Mouse (Mus musculus): ENCODE data around the gene Pms2. TPM values are rescaled to one million over a fixed set of nuclear protein-coding genes. Genes with fewer than 3 reads are reported as not detected.

Gene Pms2
- polyA plus RNA-seq, 1 experiment from 2014 or later, result 30.7 TPM

DNA sequence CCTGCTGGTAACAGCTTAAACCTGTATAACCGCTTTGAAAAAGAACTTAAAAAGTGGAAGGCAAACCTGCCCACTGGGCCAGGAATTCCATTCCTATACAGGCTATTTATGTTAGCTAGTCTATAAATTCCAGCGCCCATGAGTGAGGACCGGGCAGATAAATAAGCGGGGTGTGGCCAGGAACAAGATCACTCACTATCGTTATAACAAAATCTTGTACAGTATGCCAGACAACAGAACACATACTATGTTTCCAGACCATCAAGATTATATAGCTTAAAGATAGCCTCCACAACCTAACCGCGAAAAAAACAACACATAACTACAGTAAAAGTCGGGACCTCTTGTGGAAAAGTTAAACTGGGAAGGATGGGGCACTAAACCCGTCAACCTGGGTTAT is 838 bp upstream of the Pms2 start:
- peak overlapping the region; percentile 53 for H3K4me3 ChIP-seq
- no peak; the same call in 1 of the 2 replicates for ATAC-seq (replicated peaks)
- H3K27ac ChIP-seq (replicated peaks), result peak overlapping the region; percentile 91
- H3K4me2 ChIP-seq (replicated peaks), result peak overlapping the region; percentile 63
- no peaks in the 10 kb centered on the region for H3K9me3 ChIP-seq
- peaks cover 21% of the 10 kb centered on the region for H3K36me3 ChIP-seq
- H3K4me1 ChIP-seq, result peaks cover 23% of the 10 kb centered on the region
- 2% methylated on average over 9 of the region's 9 CpGs for WGBS
- H3K27me3 ChIP-seq, result no peaks in the 10 kb centered on the region
- peak overlapping the region; percentile 63 for H3K9ac ChIP-seq (replicated peaks)

DNA sequence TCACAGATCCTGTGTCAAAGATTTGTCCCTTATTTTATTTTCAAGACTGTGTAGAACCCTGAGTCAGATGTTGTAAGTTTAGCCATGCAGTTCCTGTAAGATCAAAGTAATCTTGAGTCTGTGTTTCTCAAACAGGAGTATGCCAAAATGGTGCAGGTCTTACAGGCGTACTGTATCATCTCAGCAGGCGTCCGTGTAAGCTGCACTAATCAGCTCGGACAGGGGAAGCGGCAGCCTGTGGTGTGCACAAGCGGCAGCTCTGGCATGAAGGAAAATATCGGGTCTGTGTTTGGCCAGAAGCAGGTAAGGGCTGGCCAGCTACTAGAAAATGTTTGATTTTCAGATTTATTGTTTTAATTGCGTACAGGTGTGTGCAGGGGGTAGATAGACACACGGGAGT is 6.5 kb downstream of the Pms2 start:
- H3K4me3 ChIP-seq, result no peak overlapping the region
- H3K27ac ChIP-seq (replicated peaks), result no peak overlapping the region
- no peak overlapping the region for H3K4me2 ChIP-seq (replicated peaks)
- H3K36me3 ChIP-seq, result peaks cover 53% of the 10 kb centered on the region
- H3K27me3 ChIP-seq, result no peaks in the 10 kb centered on the region
- ATAC-seq (replicated peaks), result no peak
- peaks cover under 1% of the 10 kb centered on the region for H3K4me1 ChIP-seq
- H3K9me3 ChIP-seq, result no peaks in the 10 kb centered on the region
- 90% methylated on average over 9 of the region's 9 CpGs for WGBS
- no peak overlapping the region for H3K9ac ChIP-seq (replicated peaks)

DNA sequence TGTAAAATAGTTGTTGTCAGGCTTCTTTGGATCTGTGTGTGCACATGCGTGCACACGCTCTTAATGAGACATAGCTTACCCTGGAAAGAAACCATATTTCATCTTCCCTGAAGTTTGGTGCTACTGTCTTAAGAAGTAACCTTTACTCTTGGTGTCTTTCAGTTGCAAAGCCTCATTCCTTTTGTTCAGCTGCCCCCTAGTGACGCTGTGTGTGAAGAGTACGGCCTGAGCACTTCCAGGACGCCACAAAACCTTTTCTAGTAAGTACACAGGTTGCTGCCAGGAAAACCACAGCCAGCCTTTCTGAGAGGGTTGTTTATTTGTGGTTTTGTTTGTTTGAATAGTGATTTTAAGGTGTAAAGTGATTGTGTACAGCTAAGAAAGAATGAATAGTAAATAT is 7.7 kb downstream of the Pms2 start:
- no peak for ATAC-seq (replicated peaks)
- H3K4me2 ChIP-seq (replicated peaks), result no peak overlapping the region
- peaks cover 62% of the 10 kb centered on the region for H3K36me3 ChIP-seq
- no peak overlapping the region for H3K9ac ChIP-seq (replicated peaks)
- H3K9me3 ChIP-seq, result no peaks in the 10 kb centered on the region
- H3K4me3 ChIP-seq, result no peak overlapping the region
- no peaks in the 10 kb centered on the region for H3K4me1 ChIP-seq
- no peak overlapping the region for H3K27ac ChIP-seq (replicated peaks)
- H3K27me3 ChIP-seq, result no peaks in the 10 kb centered on the region
- 51% methylated on average over 5 of the region's 5 CpGs for WGBS

DNA sequence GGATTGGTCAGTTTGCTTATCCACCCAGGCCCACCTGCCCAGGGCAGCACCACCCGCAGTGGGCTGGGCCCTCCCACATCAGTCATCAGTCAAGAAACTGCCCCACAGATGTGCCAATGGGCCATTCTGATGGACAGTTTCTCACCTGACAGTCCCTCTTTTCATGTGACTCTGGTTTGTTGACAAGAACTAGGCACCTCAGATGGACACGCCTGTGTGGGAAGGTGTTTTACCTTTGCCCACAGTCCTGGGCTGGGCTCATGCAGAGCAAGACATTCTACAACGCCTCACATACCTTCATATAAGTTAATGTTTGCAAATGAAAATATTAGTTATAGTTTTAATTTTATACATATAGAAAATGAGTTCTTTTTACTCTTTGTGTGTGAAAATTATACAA is 8.4 kb downstream of the Pms2 start:
- H3K4me3 ChIP-seq, result no peak overlapping the region
- H3K4me1 ChIP-seq, result no peaks in the 10 kb centered on the region
- no peak overlapping the region for H3K9ac ChIP-seq (replicated peaks)
- no peak for ATAC-seq (replicated peaks)
- H3K36me3 ChIP-seq, result peaks cover 65% of the 10 kb centered on the region
- H3K27me3 ChIP-seq, result no peaks in the 10 kb centered on the region
- no peak overlapping the region for H3K27ac ChIP-seq (replicated peaks)
- WGBS, result 96% methylated on average over 3 of the region's 3 CpGs
- no peaks in the 10 kb centered on the region for H3K9me3 ChIP-seq
- no peak overlapping the region for H3K4me2 ChIP-seq (replicated peaks)

DNA sequence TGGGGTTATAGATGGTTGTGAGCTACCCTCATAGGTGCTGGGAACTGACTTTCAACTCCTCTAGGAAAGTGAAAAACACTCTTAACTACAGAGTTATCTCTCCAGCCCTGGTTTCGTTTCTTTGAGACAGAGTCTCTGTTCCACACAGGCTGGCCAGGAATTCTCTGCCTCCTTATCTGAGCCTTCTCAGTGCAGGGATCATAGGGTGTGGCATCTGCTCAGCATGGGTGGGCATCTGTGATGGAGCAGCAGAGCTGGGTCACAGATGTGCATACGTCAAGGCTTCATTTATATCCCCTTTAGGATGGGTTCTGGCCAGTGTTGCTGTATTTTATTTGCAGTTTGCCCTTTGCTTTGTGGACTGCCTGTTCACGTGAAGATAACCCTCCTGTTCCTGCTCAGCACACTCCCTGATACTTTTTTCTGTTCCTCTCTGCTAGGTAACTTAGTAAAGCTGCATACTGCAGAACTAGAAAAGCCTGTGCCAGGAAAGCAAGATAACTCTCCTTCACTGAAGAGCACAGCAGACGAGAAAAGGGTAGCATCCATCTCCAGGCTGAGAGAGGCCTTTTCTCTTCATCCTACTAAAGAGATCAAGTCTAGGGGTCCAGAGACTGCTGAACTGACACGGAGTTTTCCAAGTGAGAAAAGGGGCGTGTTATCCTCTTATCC is 15.2 kb downstream of the Pms2 start:
- H3K4me3 ChIP-seq, result no peak overlapping the region
- H3K4me2 ChIP-seq (replicated peaks), result no peak overlapping the region
- H3K9me3 ChIP-seq, result no peaks in the 10 kb centered on the region
- H3K9ac ChIP-seq (replicated peaks), result no peak overlapping the region
- 93% methylated on average over 6 of the region's 6 CpGs for WGBS
- no peak overlapping the region for H3K27ac ChIP-seq (replicated peaks)
- peaks cover 76% of the 10 kb centered on the region for H3K36me3 ChIP-seq
- ATAC-seq (replicated peaks), result no peak
- H3K27me3 ChIP-seq, result no peaks in the 10 kb centered on the region
- no peaks in the 10 kb centered on the region for H3K4me1 ChIP-seq

DNA sequence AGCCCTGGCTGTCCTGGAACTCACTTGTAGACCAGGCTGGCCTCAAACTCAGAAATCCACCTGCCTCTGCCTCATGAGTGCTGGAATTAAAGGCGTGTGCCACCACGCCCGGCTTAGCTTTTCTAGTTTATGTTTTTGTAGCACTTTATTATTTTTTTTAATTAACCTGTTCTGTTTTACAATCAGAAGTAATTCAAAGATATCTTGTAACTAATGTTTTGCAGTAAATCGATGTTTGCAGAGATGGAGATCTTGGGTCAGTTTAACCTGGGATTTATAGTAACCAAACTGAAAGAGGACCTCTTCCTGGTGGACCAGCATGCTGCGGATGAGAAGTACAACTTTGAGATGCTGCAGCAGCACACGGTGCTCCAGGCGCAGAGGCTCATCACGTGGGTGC is 18.1 kb downstream of the Pms2 start, which contains the start of gene Gm42421:
Gm42421 (plus strand) TSS at position 301 of the 400 bp plus-strand sequence.
- H3K4me1 ChIP-seq, result peaks cover 2% of the 10 kb centered on the region; the same call in 1 of the 2 replicates
- no peak within 1 kb of the TSS for H3K4me2 ChIP-seq (replicated peaks)
- no peak within 1 kb of the TSS for H3K9ac ChIP-seq (replicated peaks)
- 93% methylated on average over 8 of the region's 8 CpGs for WGBS
- H3K4me3 ChIP-seq, result no peak within 1 kb of the TSS
- no peaks in the 10 kb centered on the region for H3K9me3 ChIP-seq
- H3K27me3 ChIP-seq, result no peaks in the 10 kb centered on the region
- H3K36me3 ChIP-seq, result peaks cover 75% of the 10 kb centered on the region
- H3K27ac ChIP-seq (replicated peaks), result no peak within 1 kb of the TSS
- no peak for ATAC-seq (replicated peaks)

DNA sequence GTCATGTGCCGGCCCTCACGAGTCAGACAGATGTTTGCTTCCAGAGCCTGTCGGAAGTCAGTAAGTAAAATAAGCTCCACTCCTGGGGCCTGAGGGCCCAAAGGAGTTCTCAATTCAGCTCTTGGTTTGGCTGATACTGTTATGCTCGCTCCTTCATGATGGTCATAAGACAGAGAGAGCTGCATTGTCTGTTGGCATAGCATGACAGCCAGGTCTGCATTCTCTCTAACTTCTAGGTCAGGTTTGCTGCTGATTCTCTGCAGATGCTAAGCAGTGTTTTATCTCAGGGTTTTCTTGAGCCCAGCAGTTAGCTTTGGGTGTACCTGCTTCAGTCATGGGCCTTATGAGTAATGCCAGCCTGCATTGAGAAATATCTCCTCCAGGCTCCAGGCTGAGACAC is 19.5 kb downstream of the Pms2 start:
- Histone ChIP-seq H3K4me1 (peaks cover 3% of the 10 kb centered on the region; the same call in 1 of the 2 replicates), H3K36me3 (peaks cover 65% of the 10 kb centered on the region), H3K4me2 (replicated peaks) (no peak overlapping the region), H3K9ac (replicated peaks) (no peak overlapping the region), H3K4me3 (no peak overlapping the region), H3K9me3 (no peaks in the 10 kb centered on the region), H3K27me3 (no peaks in the 10 kb centered on the region), H3K27ac (replicated peaks) (no peak overlapping the region)
- 96% methylated on average over 4 of the region's 4 CpGs for WGBS
- no peak for ATAC-seq (replicated peaks)

DNA sequence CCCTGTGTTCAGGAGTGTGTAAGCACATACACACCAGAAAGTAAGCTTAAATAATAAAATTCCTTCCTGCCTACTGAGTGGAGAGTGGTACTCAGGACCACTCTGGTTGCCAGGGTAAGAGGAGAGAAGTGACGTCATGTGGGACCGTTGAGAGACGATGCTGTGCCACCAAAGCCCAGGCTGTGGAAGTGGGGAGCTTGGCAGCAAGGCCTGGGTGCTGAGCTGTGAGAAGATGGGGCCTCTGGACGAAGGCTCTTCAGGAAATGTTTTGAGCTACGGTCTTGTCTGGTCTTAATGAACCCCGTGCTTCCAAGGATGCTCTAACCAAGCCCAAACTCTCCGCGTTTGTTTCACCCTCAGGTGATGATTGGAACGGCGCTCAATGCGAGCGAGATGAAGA is 20.9 kb downstream of the Pms2 start:
- Histone ChIP-seq H3K27me3 (no peaks in the 10 kb centered on the region), H3K27ac (replicated peaks) (no peak overlapping the region), H3K9me3 (no peaks in the 10 kb centered on the region), H3K36me3 (peaks cover 51% of the 10 kb centered on the region), H3K4me1 (peaks cover 3% of the 10 kb centered on the region; the same call in 1 of the 2 replicates), H3K9ac (replicated peaks) (no peak overlapping the region), H3K4me2 (replicated peaks) (no peak overlapping the region), H3K4me3 (no peak overlapping the region)
- no peak for ATAC-seq (replicated peaks)
- WGBS, result 94% methylated on average over 12 of the region's 12 CpGs

DNA sequence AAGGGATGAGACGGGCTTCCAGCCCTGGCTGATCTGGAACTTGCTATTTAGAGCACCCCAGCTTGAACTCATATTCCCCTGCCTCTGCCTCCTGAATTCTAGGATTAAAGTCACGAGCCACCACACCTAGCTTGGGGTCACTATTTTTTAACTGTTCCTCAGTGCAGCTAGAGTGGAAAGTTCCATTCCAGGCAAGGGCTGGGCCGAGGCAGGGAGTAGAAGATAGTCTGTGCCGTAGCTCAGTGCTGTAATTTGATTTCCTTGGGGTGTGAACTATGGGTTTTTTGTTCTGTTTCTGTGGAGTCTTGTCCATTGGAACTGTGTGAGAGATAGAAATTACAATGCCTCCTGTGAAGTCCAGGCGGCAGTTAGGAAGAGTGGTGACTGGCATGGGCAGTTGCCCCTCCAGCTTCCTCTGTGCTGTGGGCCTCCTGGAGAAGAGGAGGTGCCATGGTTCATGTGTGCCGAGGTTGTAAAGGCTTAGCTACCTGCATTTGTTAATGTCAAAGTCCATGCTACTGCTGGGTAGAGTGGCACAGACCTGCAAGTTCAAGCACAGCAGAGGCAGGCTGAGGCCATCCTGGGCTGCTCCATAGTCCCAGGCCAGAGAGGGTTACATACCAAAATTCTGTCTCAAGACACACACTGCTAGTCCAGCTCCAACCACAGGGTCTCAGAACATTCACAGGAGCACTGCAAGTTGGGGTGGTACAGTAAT is 22.3 kb downstream of the Pms2 start:
- Histone ChIP-seq H3K27ac (replicated peaks) (no peak overlapping the region), H3K4me3 (no peak overlapping the region), H3K4me2 (replicated peaks) (no peak overlapping the region), H3K9me3 (no peaks in the 10 kb centered on the region), H3K36me3 (peaks cover 39% of the 10 kb centered on the region), H3K9ac (replicated peaks) (no peak overlapping the region), H3K27me3 (no peaks in the 10 kb centered on the region), H3K4me1 (peaks cover 3% of the 10 kb centered on the region; the same call in 1 of the 2 replicates)
- WGBS, result 83% methylated on average over 6 of the region's 6 CpGs
- no peak for ATAC-seq (replicated peaks)

DNA sequence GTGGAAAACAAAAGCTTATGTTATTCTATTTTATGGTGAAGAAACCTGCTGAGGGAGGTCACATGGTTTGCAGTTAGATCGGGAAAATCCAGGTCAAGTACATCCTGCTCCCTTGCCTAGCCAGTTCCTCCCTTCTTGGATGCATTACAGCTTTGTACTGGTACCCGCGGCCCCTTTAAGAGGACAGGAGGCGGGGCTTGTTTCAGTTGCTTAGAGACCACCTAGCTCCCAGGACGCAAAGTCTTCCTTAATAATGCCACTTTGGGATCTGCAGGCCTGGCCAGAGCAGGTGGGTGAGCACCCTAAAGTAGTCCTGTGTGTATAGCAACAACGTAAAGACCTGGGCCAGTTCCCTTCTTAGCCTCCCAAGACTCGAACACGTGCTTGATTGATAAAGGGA is 23.1 kb downstream of the Pms2 start, which contains the start of gene Rsph10b:
Rsph10b (plus strand) TSS at position 205 of the 400 bp plus-strand sequence.
- 12% methylated on average over 8 of the region's 8 CpGs for WGBS
- Histone ChIP-seq H3K9ac (replicated peaks) (no peak within 1 kb of the TSS), H3K27me3 (no peaks in the 10 kb centered on the region), H3K4me3 (peak within 1 kb of the TSS; percentile 7; the same call in 1 of the 2 replicates), H3K9me3 (no peaks in the 10 kb centered on the region), H3K27ac (replicated peaks) (no peak within 1 kb of the TSS), H3K4me1 (peaks cover 3% of the 10 kb centered on the region; the same call in 1 of the 2 replicates), H3K4me2 (replicated peaks) (peak within 1 kb of the TSS; percentile 12; the same call in 1 of the 2 replicates), H3K36me3 (peaks cover 39% of the 10 kb centered on the region)
- ATAC-seq (replicated peaks), result no peak

DNA sequence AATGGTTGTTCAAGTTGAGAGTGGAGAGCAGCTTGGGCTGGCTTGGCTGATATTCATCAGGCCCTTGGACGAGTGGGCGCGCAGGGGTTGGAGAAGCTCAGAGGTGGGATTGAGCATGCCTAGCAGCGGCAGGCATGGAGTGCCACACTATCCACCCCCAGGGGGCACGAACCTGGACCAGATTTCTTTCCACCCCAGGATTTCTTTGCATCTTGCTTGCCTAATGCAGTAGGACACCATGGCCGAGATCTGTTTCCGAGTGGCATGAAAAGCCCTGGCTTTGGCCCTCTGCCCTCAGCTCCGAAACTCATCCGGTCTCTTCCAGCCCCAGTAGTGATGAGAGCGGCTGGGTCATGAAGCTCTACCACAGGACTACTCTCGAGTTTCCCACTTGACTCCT is 23.6 kb downstream of the Pms2 start:
- no peaks in the 10 kb centered on the region for H3K9me3 ChIP-seq
- H3K4me2 ChIP-seq (replicated peaks), result 0 out of 2 replicates have a peak overlapping the region, but pooled peaks have one; percentile 12
- H3K36me3 ChIP-seq, result peaks cover 33% of the 10 kb centered on the region
- no peak overlapping the region for H3K27ac ChIP-seq (replicated peaks)
- no peaks in the 10 kb centered on the region for H3K27me3 ChIP-seq
- peaks cover 3% of the 10 kb centered on the region; the same call in 1 of the 2 replicates for H3K4me1 ChIP-seq
- H3K9ac ChIP-seq (replicated peaks), result no peak overlapping the region
- no peak for ATAC-seq (replicated peaks)
- WGBS, result 87% methylated on average over 11 of the region's 11 CpGs
- H3K4me3 ChIP-seq, result 0 out of 2 replicates have a peak overlapping the region, but pooled peaks have one; percentile 7

DNA sequence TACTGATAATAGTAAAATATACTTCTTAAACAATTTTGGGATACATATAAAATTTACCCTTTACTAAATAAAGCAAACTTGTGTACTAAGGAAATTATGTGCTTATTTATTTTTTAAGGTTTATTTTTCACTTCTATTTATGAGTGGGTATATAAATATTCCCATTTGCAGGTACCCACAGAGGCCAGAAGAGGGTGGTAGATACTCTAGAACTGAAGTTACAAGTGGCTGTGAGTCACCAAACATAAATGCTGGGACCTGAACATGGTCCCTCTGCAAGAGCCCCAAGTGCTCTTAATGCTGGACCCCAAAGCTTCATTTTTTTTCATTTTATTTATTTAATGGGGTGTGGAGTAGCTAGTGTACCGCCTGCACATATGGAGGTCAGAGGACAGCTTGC is 24.1 kb downstream of the Pms2 start:
- WGBS, result 86% methylated on average over 1 of the region's 1 CpGs
- peaks cover 29% of the 10 kb centered on the region for H3K36me3 ChIP-seq
- no peaks in the 10 kb centered on the region for H3K27me3 ChIP-seq
- H3K9me3 ChIP-seq, result no peaks in the 10 kb centered on the region
- H3K9ac ChIP-seq (replicated peaks), result no peak overlapping the region
- no peak for ATAC-seq (replicated peaks)
- no peak overlapping the region for H3K27ac ChIP-seq (replicated peaks)
- H3K4me2 ChIP-seq (replicated peaks), result no peak overlapping the region
- H3K4me1 ChIP-seq, result peaks cover 3% of the 10 kb centered on the region; the same call in 1 of the 2 replicates
- H3K4me3 ChIP-seq, result no peak overlapping the region
